Mouse (Mus musculus) myocyte (in vitro differentiated cells): ENCODE results near the gene Prpf18. TPM values are rescaled to one million over a fixed set of nuclear protein-coding genes. Genes with fewer than 3 reads are reported as not detected.

ENCODE experiments used
- H3K27me3 ChIP-seq: one replicate; pipeline ENCODE4 v1.6.1; 2011; ENCODE audit not compliant: control insufficient read depth, insufficient read depth, insufficient read length
- H3K36me3 ChIP-seq: one replicate; pipeline ENCODE4 v1.6.1; 2011; ENCODE audit not compliant: control insufficient read depth, insufficient read depth
- H3K4me2 ChIP-seq: one replicate; pipeline ENCODE4 v1.6.1; 2011; ENCODE audit warnings: low read depth, control low read depth
- H3K4me3 ChIP-seq: one replicate; pipeline ENCODE4 v1.5.1; 2011; ENCODE audit warnings: mild to moderate bottlenecking, control low read depth, moderate library complexity
- H3K79me2 ChIP-seq: one replicate; pipeline ENCODE4 v1.6.1; 2011; ENCODE audit not compliant: control insufficient read depth, insufficient read depth
- H3ac ChIP-seq: one replicate; pipeline ENCODE4 v1.6.1; 2011; ENCODE audit not compliant: control insufficient read depth, insufficient read length
- CEBPB ChIP-seq: IDR thresholded peaks from 2 replicates; pipeline ENCODE4 v1.6.1; 2011; ENCODE audit warnings: mild to moderate bottlenecking, moderate library complexity; ENCODE audit not compliant: poor library complexity, insufficient read depth, severe bottlenecking
- E2F4 ChIP-seq: IDR thresholded peaks from one replicate; pipeline ENCODE4 v1.6.1; 2011; ENCODE audit warnings: mild to moderate bottlenecking, control low read depth, moderate library complexity; ENCODE audit not compliant: insufficient read depth
- MAX ChIP-seq: IDR thresholded peaks from one replicate; pipeline ENCODE4 v1.6.1; 2011; ENCODE audit warnings: low read depth, mild to moderate bottlenecking, control low read depth
- MYOD1 ChIP-seq, 3 experiments: IDR thresholded peaks; one replicate each; pipeline ENCODE4 v1.6.1; 2011; ENCODE audit warnings: control low read depth in 2 of 3, low read depth in 2 of 3, mild to moderate bottlenecking in 2 of 3, moderate library complexity in 1 of 3; ENCODE audit not compliant: insufficient read length in 2 of 3, control insufficient read depth in 1 of 3
- MYOG ChIP-seq, 3 experiments: IDR thresholded peaks; one replicate each; pipeline ENCODE4 v1.6.1; 2011; ENCODE audit warnings: control low read depth in 2 of 3, low read depth in 2 of 3, mild to moderate bottlenecking in 2 of 3; ENCODE audit not compliant: insufficient read length in 2 of 3, control insufficient read depth in 1 of 3, insufficient read depth in 1 of 3
- POLR2A ChIP-seq: IDR thresholded peaks from one replicate; pipeline ENCODE4 v1.6.1; 2011; ENCODE audit warnings: low read depth, mild to moderate bottlenecking, control low read depth, moderate library complexity; ENCODE audit not compliant: insufficient read length
- POLR2AphosphoS2 ChIP-seq: IDR thresholded peaks from one replicate; pipeline ENCODE4 v1.6.1; 2011; ENCODE audit warnings: low read depth, control low read depth; ENCODE audit not compliant: insufficient read length
- REST ChIP-seq: IDR thresholded peaks from one replicate; pipeline ENCODE4 v1.6.1; 2011; ENCODE audit warnings: mild to moderate bottlenecking, control low read depth, moderate library complexity; ENCODE audit not compliant: insufficient read depth, insufficient read length
- SRF ChIP-seq: IDR thresholded peaks from one replicate; pipeline ENCODE4 v1.6.1; 2011; ENCODE audit warnings: low read depth; ENCODE audit not compliant: control insufficient read depth, insufficient read length
- TCF12 ChIP-seq: IDR thresholded peaks from one replicate; pipeline ENCODE4 v1.6.1; 2011; ENCODE audit warnings: mild to moderate bottlenecking, control low read depth; ENCODE audit not compliant: poor library complexity, insufficient read depth, severe bottlenecking
- TCF3 ChIP-seq: IDR thresholded peaks from one replicate; pipeline ENCODE4 v1.6.1; 2011; ENCODE audit warnings: low read depth, control low read depth; ENCODE audit not compliant: insufficient read length
- USF1 ChIP-seq: IDR thresholded peaks from one replicate; pipeline ENCODE4 v1.6.1; 2011; ENCODE audit warnings: low read depth, mild to moderate bottlenecking, control low read depth, moderate library complexity
- polyA plus RNA-seq: library from polyadenylated mRNA; unstranded; fragments of >200 nt; fragmentation: generic; extraction: Trizol; gene quantifications from one replicate; pipeline ENCODE4 v1.2.1, GENCODE M21; 2012; ENCODE audit warnings: missing spikeins

Prpf18 gene
- polyA plus RNA-seq, 1 experiment: 15.7 TPM

- H3K4me2 ChIP-seq: no peak overlapping the region
- H3K36me3 ChIP-seq: peaks cover 37% of the 10 kb centered on the region
- TF ChIP-seq POLR2A (no peak), MYOD1 (IDR thresholded peaks at IDR 0.05; ENCODE audit: control insufficient read depth in 1 of 3, insufficient read length in 2 of 3, low read depth in 2 of 3) (no peak), SRF (no peak), MYOG (IDR thresholded peaks at IDR 0.05; ENCODE audit: control insufficient read depth in 1 of 3, insufficient read depth in 1 of 3, insufficient read length in 2 of 3, low read depth in 2 of 3) (no peak), TCF12 (no peak), MAX (no peak), E2F4 (no peak), POLR2AphosphoS2 (no peak), USF1 (no peak), CEBPB (no peak), REST (no peak), TCF3 (no peak)
- no peaks in the 10 kb centered on the region for H3K27me3 ChIP-seq
- H3ac ChIP-seq: no peak overlapping the region
- no peak overlapping the region for H3K4me3 ChIP-seq
- no peaks in the 10 kb centered on the region for H3K79me2 ChIP-seq
Observed at GRCm38 (mm10) chr2:4636656-4637055, 15.3 kb downstream of the Prpf18 start.

GRCm38 (mm10) chr2:4635804-4636203 lies 16.1 kb downstream of the Prpf18 start:
- Histone ChIP-seq H3K79me2 (no peaks in the 10 kb centered on the region), H3K36me3 (peaks cover 36% of the 10 kb centered on the region), H3ac (no peak overlapping the region), H3K27me3 (no peaks in the 10 kb centered on the region), H3K4me2 (no peak overlapping the region), H3K4me3 (no peak overlapping the region)
- no peak for TF ChIP-seq POLR2A
- no peak for TF ChIP-seq E2F4
- TF ChIP-seq MYOD1 (IDR thresholded peaks at IDR 0.05; ENCODE audit: control insufficient read depth in 1 of 3, insufficient read length in 2 of 3, low read depth in 2 of 3): no peak
- TF ChIP-seq MAX: no peak
- TF ChIP-seq TCF12: no peak
- no peak for TF ChIP-seq CEBPB
- no peak for TF ChIP-seq POLR2AphosphoS2
- TF ChIP-seq TCF3: no peak
- no peak for TF ChIP-seq USF1
- no peak for TF ChIP-seq MYOG (IDR thresholded peaks at IDR 0.05; ENCODE audit: control insufficient read depth in 1 of 3, insufficient read depth in 1 of 3, insufficient read length in 2 of 3, low read depth in 2 of 3)
- TF ChIP-seq SRF: no peak
- TF ChIP-seq REST: no peak

GRCm38 (mm10) chr2:4630197-4630835 lies 21.6 kb downstream of the Prpf18 start:
- H3K4me2 ChIP-seq: no peak overlapping the region
- H3K4me3 ChIP-seq: no peak overlapping the region
- no peak overlapping the region for H3ac ChIP-seq
- H3K79me2 ChIP-seq: no peaks in the 10 kb centered on the region
- TF ChIP-seq MYOD1 (IDR thresholded peaks at IDR 0.05; ENCODE audit: control insufficient read depth in 1 of 3, insufficient read length in 2 of 3, low read depth in 2 of 3) (peak in 1 of 3 experiments; percentile 62), CEBPB (no peak), TCF3 (no peak), POLR2AphosphoS2 (no peak), MYOG (IDR thresholded peaks at IDR 0.05; ENCODE audit: control insufficient read depth in 1 of 3, insufficient read depth in 1 of 3, insufficient read length in 2 of 3, low read depth in 2 of 3) (peak in 2 of 3 experiments; percentile 33 to 66), REST (no peak), MAX (no peak), POLR2A (no peak), E2F4 (no peak), TCF12 (no peak), USF1 (no peak), SRF (no peak)
- peaks cover 35% of the 10 kb centered on the region for H3K36me3 ChIP-seq
- no peaks in the 10 kb centered on the region for H3K27me3 ChIP-seq

GRCm38 (mm10) chr2:4629470-4629869 lies 22.4 kb downstream of the Prpf18 start:
- Histone ChIP-seq H3ac (no peak overlapping the region), H3K4me3 (no peak overlapping the region), H3K27me3 (no peaks in the 10 kb centered on the region), H3K36me3 (peaks cover 32% of the 10 kb centered on the region), H3K4me2 (no peak overlapping the region), H3K79me2 (no peaks in the 10 kb centered on the region)
- TF ChIP-seq MYOD1 (IDR thresholded peaks at IDR 0.05; ENCODE audit: control insufficient read depth in 1 of 3, insufficient read length in 2 of 3, low read depth in 2 of 3) (no peak), E2F4 (no peak), POLR2A (no peak), MYOG (IDR thresholded peaks at IDR 0.05; ENCODE audit: control insufficient read depth in 1 of 3, insufficient read depth in 1 of 3, insufficient read length in 2 of 3, low read depth in 2 of 3) (no peak), MAX (no peak), POLR2AphosphoS2 (no peak), USF1 (no peak), SRF (no peak), REST (no peak), TCF3 (no peak), CEBPB (no peak), TCF12 (no peak)
